Mouse (Mus musculus) midbrain, postnatal 0 days (tissue): ENCODE data around the gene Klf7. TPM values are rescaled to one million over a fixed set of nuclear protein-coding genes. Genes with fewer than 3 reads are reported as not detected.
"Not testable (repeated sequence)": the region's sequence is repeated elsewhere in the genome, so short reads cannot be mapped to it uniquely, and the experiment has no call there.

Source experiments
- ATAC-seq: fragments of 200-750 bp; cut with Nextera tagmentation; 2 replicates; pipeline ENCODE4 v1.8.0; 2017; ENCODE audit warnings: moderate number of reproducible peaks, mild to moderate bottlenecking, moderate TSS enrichment, moderate library complexity; ENCODE audit not compliant: low FRiP score
- DNase-seq: peaks from one replicate; pipeline ENCODE4 v3.0.0-alpha.2; 2015; ENCODE audit warnings: low spot score
- H3K27ac ChIP-seq: fragments of 300-500 bp; sonication (generic); 2 replicates; pipeline ENCODE4 v1.5.1; 2014; ENCODE audit warnings: low read depth, mild to moderate bottlenecking, low read length, mixed read lengths
- H3K27me3 ChIP-seq: fragments of 300-500 bp; sonication (generic); 2 replicates; pipeline ENCODE4 v1.6.1; 2014; ENCODE audit warnings: low read length, control low read depth, mixed read lengths; ENCODE audit not compliant: insufficient read depth
- H3K36me3 ChIP-seq: fragments of 300-500 bp; sonication (generic); 2 replicates; pipeline ENCODE4 v1.6.1; 2014; ENCODE audit warnings: low read length, control low read depth, mixed read lengths; ENCODE audit not compliant: insufficient read depth
- H3K4me1 ChIP-seq: fragments of 300-500 bp; sonication (generic); 2 replicates; pipeline ENCODE4 v1.6.1; 2014; ENCODE audit warnings: mild to moderate bottlenecking, control low read depth, antibody characterized with exemption, low read length, mixed read lengths; ENCODE audit not compliant: insufficient read depth
- H3K4me2 ChIP-seq: fragments of 300-500 bp; sonication (generic); 2 replicates; pipeline ENCODE4 v1.6.1; 2014; ENCODE audit warnings: low read depth, mild to moderate bottlenecking, low read length, mixed read lengths; ENCODE audit not compliant: poor library complexity, severe bottlenecking
- H3K4me3 ChIP-seq: fragments of 300-500 bp; sonication (generic); 2 replicates; pipeline ENCODE4 v1.5.1; 2014; ENCODE audit warnings: low read depth, mild to moderate bottlenecking, low read length, moderate library complexity
- H3K9ac ChIP-seq: fragments of 300-500 bp; sonication (generic); replicated peaks from 2 replicates; pipeline ENCODE4 v1.6.1; 2014; ENCODE audit warnings: mild to moderate bottlenecking, low read length, moderate library complexity, mixed read lengths; ENCODE audit not compliant: poor library complexity, severe bottlenecking
- H3K9me3 ChIP-seq: fragments of 300-500 bp; sonication (generic); 2 replicates; pipeline ENCODE4 v1.6.1; 2016; ENCODE audit warnings: low read length, control low read depth
- CTCF ChIP-seq: IDR thresholded peaks from 2 replicates; pipeline ENCODE4 v1.5.1; 2016; ENCODE audit warnings: antibody characterized with exemption, mild to moderate bottlenecking
- WGBS: fragments of 180-500 bp; shearing (Covaris S2); extraction: QIAGEN DNeasy Blood & Tissue Kit; methylation state at CpG from one replicate; pipeline ENCODE4 v1.1.7; 2014; 5-methylcytosine and 5-hydroxymethylcytosine counted together
- polyA plus RNA-seq: library from polyadenylated mRNA; unstranded; fragments of >200 nt; fragmentation: Nextera tagmentation; extraction: Ambion mirVana; gene quantifications from 2 replicates; pipeline ENCODE4 v1.2.1, GENCODE M21; 2015
- total RNA-seq: library from RNA; depleted of rRNA; stranded (reverse); fragments of >200 nt; gene quantifications from 2 replicates; pipeline ENCODE4 v1.2.3, GENCODE M21; 2014

Gene Klf7
- total and polyA plus RNA-seq, 2 experiments from 2014 or later: 59.9 to 138 TPM

DNA sequence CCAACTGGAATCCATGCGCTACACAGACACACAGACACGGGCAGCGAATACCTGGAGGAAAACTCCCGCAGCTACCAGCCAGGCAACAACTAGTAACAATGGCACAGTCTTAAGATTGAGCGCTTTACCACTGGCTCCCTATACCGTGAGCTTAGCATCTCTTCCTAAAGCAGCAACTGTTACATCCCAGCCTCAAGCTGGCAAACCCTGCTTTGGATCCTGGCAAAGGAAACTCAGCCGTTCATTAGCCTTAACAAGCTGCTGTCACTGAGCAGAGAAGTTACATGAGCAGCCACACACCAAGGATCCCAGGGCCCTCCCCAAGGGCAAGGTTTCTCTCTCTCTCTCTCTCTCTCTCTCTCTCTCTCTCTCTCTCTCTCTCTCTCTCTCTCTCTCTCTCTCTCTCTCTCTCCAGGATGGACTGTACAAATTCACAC, 2.7 kb downstream of the Klf7 start:
- DNase-seq (peak; percentile 74), ATAC-seq (no peak)
- Histone ChIP-seq H3K27ac (peak overlapping the region; percentile 100), H3K9ac (peak overlapping the region; percentile 91), H3K4me2 (peak overlapping the region; percentile 86), H3K36me3 (no peaks in the 10 kb centered on the region), H3K4me3 (peak overlapping the region; percentile 74), H3K27me3 (no peaks in the 10 kb centered on the region), H3K9me3 (no peaks in the 10 kb centered on the region), H3K4me1 (peaks cover 21% of the 10 kb centered on the region)
- WGBS: 1% methylated on average over 7 of the region's 7 CpGs
- no peak for TF ChIP-seq CTCF

DNA sequence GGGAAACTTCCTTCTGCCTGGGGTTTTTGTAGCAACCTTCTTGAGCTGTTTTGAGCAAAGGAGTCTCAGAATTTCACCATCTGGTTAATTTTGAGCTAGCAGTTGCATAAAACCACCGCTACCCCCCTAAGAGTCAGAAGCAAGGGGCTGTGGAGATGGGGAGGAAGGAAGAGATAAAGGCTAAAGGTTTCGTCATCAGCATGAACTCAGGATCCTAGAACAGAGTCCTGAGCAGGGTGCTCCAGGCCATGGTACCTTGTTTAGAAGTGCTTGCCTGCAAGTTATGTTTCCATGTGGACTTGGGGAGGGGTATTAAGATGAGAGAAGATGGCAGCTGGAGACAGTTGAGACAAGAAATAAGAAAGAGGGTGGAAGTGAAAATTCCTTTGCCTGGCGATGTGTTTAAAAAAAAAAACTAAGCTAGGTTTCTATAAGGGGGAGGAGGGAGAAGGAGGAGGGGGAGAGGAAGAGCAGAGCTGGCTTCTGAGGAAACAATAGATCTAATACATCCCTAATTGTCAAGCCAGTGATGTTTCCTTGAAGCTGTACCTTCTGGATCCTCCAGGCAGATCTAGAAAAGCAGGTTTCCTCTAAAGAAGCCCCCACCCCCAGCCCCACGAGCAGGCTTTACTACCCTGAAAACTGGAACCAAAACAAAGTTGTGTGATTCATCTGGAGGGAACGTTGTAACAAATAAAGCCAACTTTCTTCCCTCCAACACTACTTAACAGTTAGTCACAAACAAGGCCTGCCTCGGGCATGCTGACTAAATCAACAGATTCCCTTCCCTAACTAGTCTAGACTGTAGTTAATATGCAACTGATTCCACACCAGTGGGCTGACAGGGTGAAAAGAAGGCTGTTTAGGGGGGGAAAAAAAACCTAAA, 3.6 kb downstream of the Klf7 start:
- Histone ChIP-seq H3K27ac (peak overlapping the region; percentile 100), H3K4me1 (peaks cover 21% of the 10 kb centered on the region), H3K9ac (peak overlapping the region; percentile 91), H3K36me3 (no peaks in the 10 kb centered on the region), H3K9me3 (no peaks in the 10 kb centered on the region), H3K27me3 (no peaks in the 10 kb centered on the region), H3K4me3 (peak overlapping the region; percentile 74), H3K4me2 (peak overlapping the region; percentile 86)
- TF ChIP-seq CTCF: no peak
- no peak for ATAC-seq
- 17% methylated on average over 6 of the region's 6 CpGs for WGBS
- DNase-seq: no peak

DNA sequence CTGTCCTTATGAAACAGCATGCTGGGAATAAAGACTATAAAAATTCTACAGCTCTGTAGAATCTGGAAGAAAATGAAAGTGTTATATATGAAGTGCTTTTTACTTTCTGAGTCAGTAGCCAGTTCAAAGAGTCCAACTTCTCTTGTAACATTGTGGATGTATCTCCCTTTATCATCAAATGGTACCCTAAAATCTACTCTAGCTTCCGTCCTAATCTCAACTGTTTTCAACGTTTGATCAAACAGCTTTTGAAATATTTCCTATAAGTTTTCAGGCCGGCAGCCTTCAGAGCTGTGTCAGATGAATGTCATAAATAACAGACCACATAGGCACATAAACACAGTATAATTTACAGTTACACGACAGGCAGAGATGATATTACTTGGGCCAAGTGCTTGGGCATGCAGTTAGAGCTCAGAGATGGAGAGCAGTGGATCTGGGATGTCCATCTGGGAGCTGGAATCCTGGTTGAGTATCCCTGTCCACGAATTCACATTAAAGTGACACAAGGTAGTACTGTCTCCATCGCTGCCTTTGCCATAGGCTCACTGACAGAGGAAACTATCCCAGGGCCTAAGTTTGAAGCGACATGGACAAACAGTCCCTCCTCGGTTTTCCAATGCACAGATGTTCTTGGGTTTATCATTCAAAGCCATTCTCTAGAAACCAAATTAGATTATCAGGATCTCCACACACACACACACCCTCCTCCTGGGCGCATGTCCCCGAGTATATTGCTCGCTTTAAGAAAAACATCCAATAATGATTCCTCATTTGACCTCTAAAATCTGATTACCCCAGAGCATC, 4.4 kb downstream of the Klf7 start:
- no peak for TF ChIP-seq CTCF
- no peaks in the 10 kb centered on the region for H3K27me3 ChIP-seq
- DNase-seq (no peak), ATAC-seq (no peak)
- peak overlapping the region; percentile 100 for H3K27ac ChIP-seq
- WGBS: 41% methylated on average over 11 of the region's 11 CpGs
- H3K36me3 ChIP-seq: no peaks in the 10 kb centered on the region
- peak overlapping the region; percentile 86 for H3K4me2 ChIP-seq
- H3K4me3 ChIP-seq: peak overlapping the region; percentile 74
- peak overlapping the region; percentile 91 for H3K9ac ChIP-seq
- H3K4me1 ChIP-seq: peaks cover 18% of the 10 kb centered on the region
- no peaks in the 10 kb centered on the region for H3K9me3 ChIP-seq

DNA sequence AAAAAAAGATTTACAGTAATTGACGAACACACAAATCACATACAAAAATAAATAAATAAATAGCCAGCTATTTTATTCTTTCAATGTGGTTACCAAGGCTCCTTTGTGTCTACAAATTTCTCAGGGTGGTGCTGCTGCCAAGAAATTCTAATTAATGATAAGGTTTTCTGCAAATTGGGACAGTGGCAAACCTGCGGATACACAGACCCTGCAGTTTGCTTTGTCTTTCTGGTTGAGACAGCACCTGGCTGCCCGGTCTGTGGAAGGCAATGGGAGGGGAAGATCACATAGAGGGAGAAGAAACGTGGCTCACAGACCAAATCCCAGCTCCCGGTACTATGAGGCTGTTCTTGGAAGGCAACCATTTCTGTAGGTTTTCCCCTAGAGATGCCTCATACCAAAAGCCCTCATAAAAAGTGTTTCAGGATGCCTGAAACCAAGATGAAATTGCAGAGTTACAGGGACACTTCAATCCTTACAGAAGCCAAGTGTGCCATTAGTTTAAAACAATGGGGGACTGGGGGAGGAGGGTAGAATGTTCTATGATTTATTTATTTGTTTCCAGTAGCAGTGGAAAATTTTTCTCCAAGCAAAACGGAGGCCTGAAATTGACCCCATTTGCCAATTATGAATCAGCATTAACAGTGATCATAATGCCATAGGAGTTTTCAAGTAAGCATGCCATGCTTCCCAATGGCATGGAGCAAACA, 5.2 kb downstream of the Klf7 start:
- Histone ChIP-seq H3K9ac (peak overlapping the region; percentile 56), H3K4me1 (peaks cover 15% of the 10 kb centered on the region; the same call in 1 of the 2 replicates), H3K4me3 (peak overlapping the region; percentile 74), H3K9me3 (no peaks in the 10 kb centered on the region), H3K27me3 (no peaks in the 10 kb centered on the region), H3K36me3 (no peaks in the 10 kb centered on the region), H3K27ac (0 out of 2 replicates have a peak overlapping the region, but pooled peaks have one; percentile 47), H3K4me2 (peak overlapping the region; percentile 86)
- no peak for TF ChIP-seq CTCF
- ATAC-seq (no peak), DNase-seq (peak; percentile 47)
- WGBS: 24% methylated on average over 6 of the region's 6 CpGs

DNA sequence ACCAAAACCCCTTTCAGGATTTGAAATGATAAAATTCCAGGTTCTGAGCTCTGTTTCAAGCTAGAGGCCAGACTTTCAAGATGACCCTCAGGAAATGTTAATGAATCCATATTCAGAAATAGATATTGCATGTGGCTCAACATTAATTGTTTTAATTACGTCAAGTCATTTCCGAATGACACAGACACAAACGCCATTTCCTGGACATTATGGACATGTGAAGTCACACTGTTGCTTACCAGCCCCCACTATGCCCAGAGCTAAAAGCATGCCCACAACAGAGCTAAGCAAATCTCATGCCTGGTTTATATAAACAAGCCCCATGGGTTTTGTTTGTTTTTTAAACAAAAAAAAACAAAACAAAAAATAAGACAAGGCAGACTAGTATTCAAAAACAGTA, 7.5 kb downstream of the Klf7 start:
- ATAC-seq: no peak
- DNase-seq: no peak
- no peaks in the 10 kb centered on the region for H3K27me3 ChIP-seq
- no peak overlapping the region for H3K27ac ChIP-seq
- H3K9ac ChIP-seq: no peak overlapping the region
- H3K4me3 ChIP-seq: no peak overlapping the region
- no peak for TF ChIP-seq CTCF
- peaks cover 15% of the 10 kb centered on the region for H3K4me1 ChIP-seq
- 0 out of 2 replicates have a peak overlapping the region, but pooled peaks have one; percentile 86 for H3K4me2 ChIP-seq
- no peaks in the 10 kb centered on the region for H3K9me3 ChIP-seq
- WGBS: 76% methylated on average over 3 of the region's 3 CpGs
- no peaks in the 10 kb centered on the region for H3K36me3 ChIP-seq

DNA sequence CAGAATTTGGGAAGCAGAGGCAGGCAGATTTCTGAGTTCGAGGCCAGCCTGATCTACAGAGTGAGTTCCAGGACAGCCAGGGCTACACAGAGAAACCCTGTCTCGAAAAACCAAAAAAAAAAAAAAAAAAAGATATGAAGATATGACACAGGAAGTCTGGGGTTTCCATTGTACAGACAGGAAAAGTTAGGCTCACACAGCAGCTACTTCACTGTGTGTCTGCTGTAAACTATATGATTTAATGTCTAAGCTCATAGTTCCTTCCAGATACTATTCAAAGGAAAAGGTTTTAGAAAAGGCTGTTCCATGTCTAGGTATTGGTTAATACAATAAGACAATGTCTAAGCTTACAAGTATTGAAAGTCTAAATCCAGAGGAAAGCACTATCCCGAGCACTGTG, 13.4 kb downstream of the Klf7 start:
- ATAC-seq: not testable (repeated sequence)

More for the DNA sequence above, 13.4 kb downstream of the Klf7 start:
- WGBS: 90% methylated on average over 3 of the region's 3 CpGs
- not testable (repeated sequence) for H3K4me1 ChIP-seq, H3K36me3 ChIP-seq, H3K4me2 ChIP-seq, H3K9ac ChIP-seq, DNase-seq, H3K27me3 ChIP-seq, H3K4me3 ChIP-seq, H3K9me3 ChIP-seq, H3K27ac ChIP-seq
